13 mouse cellular contexts compared by ENCODE assay signal in the genomic region with DNA sequence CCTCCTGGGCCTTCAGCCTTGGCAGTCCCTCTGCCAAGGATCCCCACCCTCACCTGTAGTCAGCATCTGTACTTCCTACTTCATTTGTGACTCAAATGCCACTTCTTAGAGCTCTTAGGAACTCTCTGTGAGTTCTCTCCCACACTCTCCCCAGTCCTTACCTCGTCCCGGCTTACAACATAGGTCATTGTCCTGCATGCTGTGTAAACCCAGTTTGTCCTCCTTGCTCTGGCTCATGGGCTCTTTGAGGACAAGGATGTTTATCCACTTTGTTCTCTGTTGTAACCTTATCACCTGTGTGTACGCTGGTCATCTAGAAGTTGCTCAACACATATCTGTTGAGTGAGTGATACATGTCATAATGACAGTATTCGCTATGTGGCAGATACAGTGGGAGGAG.
"Had no signal": no experiment of that assay in that cellular context is flagged by ENCODE, and none has a peak within 500 bp of the region (broad histone marks: within the 10 kb centered on the region; RNA-seq: fewer than 3 reads in every experiment).

No protein-coding gene starts in this region.

- H3K27me3 ChIP-seq: lung, embryonic 15.5 days; midbrain, embryonic 13.5 days; midbrain, embryonic 15.5 days; neural tube, embryonic 12.5 days had no signal

- H3K4me2 ChIP-seq: liver, embryonic 11.5 days; lung, embryonic 15.5 days; midbrain, embryonic 11.5 days; midbrain, embryonic 13.5 days; midbrain, embryonic 15.5 days; neural tube, embryonic 12.5 days had no signal

- H3K9ac ChIP-seq: liver, embryonic 14.5 days; lung, embryonic 15.5 days; midbrain, embryonic 13.5 days; midbrain, embryonic 15.5 days; neural tube, embryonic 12.5 days had no signal

- DNase-seq: right cerebral cortex, postnatal 14 days; thymus, adult 2 months; thymus, postnatal 25 days; thymus, postnatal 4 days had no signal

- H3K9me3 ChIP-seq: lung, embryonic 15.5 days; midbrain, embryonic 13.5 days; midbrain, embryonic 15.5 days; neural tube, embryonic 12.5 days had no signal

- H3K4me3 ChIP-seq: lung, embryonic 15.5 days; megakaryocyte, embryonic 14.5 days; midbrain, embryonic 13.5 days; midbrain, embryonic 15.5 days; neural tube, embryonic 12.5 days had no signal

- H3K36me3 ChIP-seq: lung, embryonic 15.5 days; midbrain, embryonic 13.5 days; midbrain, embryonic 15.5 days; neural tube, embryonic 12.5 days had no signal

- ATAC-seq: midbrain, embryonic 13.5 days; midbrain, embryonic 15.5 days had no signal

- H3K27ac ChIP-seq: liver, embryonic 14.5 days; lung, embryonic 15.5 days; macrophage; midbrain, embryonic 13.5 days; midbrain, embryonic 15.5 days; neural tube, embryonic 12.5 days had no signal
